Mouse (Mus musculus) erythroblast, embryonic 14.5 days (primary cell): ENCODE results near the gene Reep6.

Experiments used
- GATA1 ChIP-seq: IDR thresholded peaks from 2 replicates; pipeline ENCODE4 v1.6.1; 2012; ENCODE audit warnings: low read length, inconsistent platforms, mixed read lengths
- TAL1 ChIP-seq: IDR thresholded peaks from 3 replicates; pipeline ENCODE4 v1.6.1; 2012; ENCODE audit warnings: low read length, inconsistent platforms, mixed read lengths

DNA sequence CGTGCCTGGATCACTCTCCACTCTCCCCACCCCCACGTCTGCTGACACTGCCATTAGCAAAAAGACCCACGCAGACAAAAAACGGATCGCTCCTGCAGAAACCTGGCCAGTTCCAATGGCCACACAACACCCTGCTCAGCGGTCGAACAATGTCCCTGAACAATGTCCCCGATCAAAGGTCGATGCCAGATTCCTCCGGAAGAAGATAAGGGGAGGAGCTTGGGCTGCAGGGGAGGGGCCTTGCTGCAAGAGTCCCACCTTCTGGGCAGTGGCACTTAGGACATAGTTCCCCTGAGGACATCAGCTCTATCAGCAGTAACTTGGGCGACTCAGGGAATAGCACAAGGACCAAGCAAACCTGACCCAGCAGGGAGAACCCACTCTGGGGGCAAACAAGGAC, 22.1 kb downstream of the Reep6 start:
- TF ChIP-seq GATA1, result no peak
- TF ChIP-seq TAL1, result no peak
